19 mouse cellular contexts compared by ENCODE assay signal in genomic region chr7:16003032-16003431, GRCm38 (mm10). TPM values are rescaled to one million over a fixed set of nuclear protein-coding genes. Genes with fewer than 3 reads are reported as not detected.
DNase-seq lines count a peak whose midpoint lies in the region; ATAC-seq and TF ChIP-seq lines count a peak whose summit lies in the region.
"Had no signal": no experiment of that assay in that cellular context is flagged by ENCODE, and none has a peak within 500 bp of the region (broad histone marks: within the 10 kb centered on the region; RNA-seq: fewer than 3 reads in every experiment).

No protein-coding gene starts in this region.

- peaks cover 6% of the 10 kb centered on the region for H3K36me3 ChIP-seq in heart, postnatal 0 days (replicated peaks; ENCODE audit: control insufficient read depth, insufficient read depth, low read length)
- 0 out of 2 replicates have a peak, but pooled peaks cover 5% of the 10 kb centered on the region for H3K36me3 ChIP-seq in heart, embryonic 11.5 days (ENCODE audit: control insufficient read depth, insufficient read depth, low read length)
- H3K36me3 ChIP-seq in liver, embryonic 13.5 days = peaks cover 6% of the 10 kb centered on the region; the same call in 1 of the 2 replicates

- H3K9ac ChIP-seq in heart, postnatal 0 days (replicated peaks; ENCODE audit: low read depth, low read length) = no peak overlapping the region
- no peak overlapping the region for H3K9ac ChIP-seq in heart, embryonic 11.5 days (ENCODE audit: low read depth, low read length)
- H3K9ac ChIP-seq in liver, embryonic 13.5 days = no peak overlapping the region
- H3K9ac ChIP-seq: embryonic facial prominence, embryonic 13.5 days; forebrain, embryonic 13.5 days; heart, embryonic 12.5 days; hindbrain, embryonic 13.5 days; limb, embryonic 13.5 days; midbrain, embryonic 13.5 days had no signal

- WGBS in heart, postnatal 0 days = 59% methylated on average over 4 of the region's 4 CpGs
- 70% methylated on average over 4 of the region's 4 CpGs for WGBS in heart, embryonic 11.5 days (ENCODE audit: insufficient replicate concordance)
- WGBS in liver, embryonic 13.5 days (ENCODE audit: insufficient replicate concordance) = 29% methylated on average over 4 of the region's 4 CpGs

- no peak overlapping the region for H3K4me3 ChIP-seq in heart, postnatal 0 days (ENCODE audit: low read depth, low read length)
- H3K4me3 ChIP-seq in heart, embryonic 11.5 days (ENCODE audit: low read depth, low read length) = no peak overlapping the region
- H3K4me3 ChIP-seq in bone marrow macrophage, adult 2 months (ENCODE audit: insufficient read depth, low read length) = no peak overlapping the region
- no peak overlapping the region for H3K4me3 ChIP-seq in liver, embryonic 13.5 days (replicated peaks)
- H3K4me3 ChIP-seq: embryonic facial prominence, embryonic 13.5 days; forebrain, embryonic 13.5 days; heart, embryonic 12.5 days; hindbrain, embryonic 13.5 days; limb, embryonic 13.5 days; midbrain, embryonic 13.5 days had no signal

- no peak for TF ChIP-seq CTCF in heart, postnatal 0 days (IDR thresholded peaks at IDR 0.05; ENCODE audit: low read depth)
- no peak for TF ChIP-seq CTCF in bone marrow macrophage, adult 2 months (IDR thresholded peaks at IDR 0.05; ENCODE audit: low read depth, low read length)

- H3K4me2 ChIP-seq in heart, postnatal 0 days (ENCODE audit: low read depth, low read length) = no peak overlapping the region
- no peak overlapping the region for H3K4me2 ChIP-seq in heart, embryonic 11.5 days
- no peak overlapping the region for H3K4me2 ChIP-seq in liver, embryonic 13.5 days
- H3K4me2 ChIP-seq: embryonic facial prominence, embryonic 13.5 days; forebrain, embryonic 13.5 days; heart, embryonic 12.5 days; hindbrain, embryonic 13.5 days; limb, embryonic 13.5 days; midbrain, embryonic 13.5 days had no signal

- H3K27ac ChIP-seq in heart, postnatal 0 days (ENCODE audit: low read depth) = peak overlapping the region; percentile 87
- no peak overlapping the region for H3K27ac ChIP-seq in heart, embryonic 11.5 days (ENCODE audit: low read depth, low read length)
- H3K27ac ChIP-seq in bone marrow macrophage, adult 2 months (ENCODE audit: insufficient read depth, low read depth, low read length) = peak overlapping the region; percentile 89
- peak overlapping the region; percentile 56 for H3K27ac ChIP-seq in liver, embryonic 13.5 days
- H3K27ac ChIP-seq: hindbrain, embryonic 13.5 days; limb, embryonic 13.5 days; midbrain, embryonic 13.5 days had no signal

- DNase-seq in heart, postnatal 0 days (ENCODE audit: low spot score) = no peak
- peak; percentile 56 for DNase-seq in 416B (ENCODE audit: low read depth)
- peak; percentile 24 for DNase-seq in liver, embryonic 13.5 days
- DNase-seq in right cerebral cortex, postnatal 14 days = no peak
- no peak for DNase-seq in natural killer cell, adult 2 months (ENCODE audit: low spot score in 2 of 2)
- DNase-seq: cerebellum, postnatal 25 days; kidney, adult 8-10 months; lung, postnatal 14 days; spleen, adult 18-20 months had no signal

- ATAC-seq in heart, postnatal 0 days (ENCODE audit: insufficient read depth, low read depth) = no peak
- ATAC-seq in heart, embryonic 11.5 days (replicated peaks; ENCODE audit: insufficient number of reproducible peaks, low FRiP score, low TSS enrichment) = no peak
- peak; percentile 32; the same call in 1 of the 2 replicates for ATAC-seq in liver, embryonic 13.5 days (ENCODE audit: low read depth)
- ATAC-seq: forebrain, embryonic 13.5 days; midbrain, embryonic 13.5 days had no signal

- H3K9me3 ChIP-seq in heart, postnatal 0 days (replicated peaks; ENCODE audit: control insufficient read depth, low read length) = no peaks in the 10 kb centered on the region
- no peaks in the 10 kb centered on the region for H3K9me3 ChIP-seq in heart, embryonic 11.5 days (replicated peaks; ENCODE audit: control insufficient read depth, low read length)
- H3K9me3 ChIP-seq in liver, embryonic 13.5 days (replicated peaks) = no peaks in the 10 kb centered on the region
- H3K9me3 ChIP-seq: embryonic facial prominence, embryonic 13.5 days; forebrain, embryonic 13.5 days; heart, embryonic 12.5 days; hindbrain, embryonic 13.5 days; limb, embryonic 13.5 days; midbrain, embryonic 13.5 days had no signal

- H3K4me1 ChIP-seq in heart, postnatal 0 days (ENCODE audit: control insufficient read depth, insufficient read depth) = peaks cover 30% of the 10 kb centered on the region
- H3K4me1 ChIP-seq in heart, embryonic 11.5 days (ENCODE audit: control insufficient read depth, insufficient read depth, low read length) = no peaks in the 10 kb centered on the region; the same call in 1 of the 2 replicates
- peaks cover 54% of the 10 kb centered on the region for H3K4me1 ChIP-seq in bone marrow macrophage, adult 2 months (ENCODE audit: control insufficient read depth, insufficient read depth, low read length)
- peaks cover 58% of the 10 kb centered on the region for H3K4me1 ChIP-seq in liver, embryonic 13.5 days (replicated peaks)

- no peaks in the 10 kb centered on the region for H3K27me3 ChIP-seq in heart, postnatal 0 days (ENCODE audit: control insufficient read depth, insufficient read depth, low read length)
- no peaks in the 10 kb centered on the region for H3K27me3 ChIP-seq in heart, embryonic 11.5 days (ENCODE audit: control insufficient read depth, insufficient read depth, low read length)
- H3K27me3 ChIP-seq in liver, embryonic 13.5 days = no peaks in the 10 kb centered on the region
- H3K27me3 ChIP-seq: embryonic facial prominence, embryonic 13.5 days; forebrain, embryonic 13.5 days; heart, embryonic 12.5 days; hindbrain, embryonic 13.5 days; limb, embryonic 13.5 days; midbrain, embryonic 13.5 days had no signal

- no peak for TF ChIP-seq POLR2A in bone marrow macrophage, adult 2 months (IDR thresholded peaks at IDR 0.05; ENCODE audit: borderline replicate concordance, low read depth, low read length)

- no peak for TF ChIP-seq EP300 in heart, postnatal 0 days (IDR thresholded peaks at IDR 0.05; ENCODE audit: low read depth)

RNA-seq across cellular contexts. Expression of gene Ehd2, which starts 35.7 kb away (rescaled TPM):
- 66.7 and 80.0 TPM in 2 replicates for total RNA-seq in heart, postnatal 0 days (2014; rRNA removed; ENCODE audit: low replicate concordance)
- 47.5 and 48.7 TPM in 2 replicates for polyA plus RNA-seq in heart, postnatal 0 days (2015; fragmentation: Nextera tagmentation; extraction: Ambion mirVana)
- 16.3 and 23.4 TPM in 2 replicates for polyA plus RNA-seq in heart, embryonic 11.5 days (2014; fragmentation: Nextera tagmentation; extraction: Ambion mirVana)
- 0.52 and 1.2 TPM in 2 replicates for polyA plus RNA-seq in bone marrow macrophage, adult 2 months (2012; ENCODE audit: insufficient read depth, insufficient read length, missing spikeins)
- polyA plus RNA-seq in liver, embryonic 13.5 days (2015; fragmentation: Nextera tagmentation; extraction: Ambion mirVana) = 3.9 and 4.6 TPM in 2 replicates

RNA-seq across cellular contexts. Expression of gene Bicra, which starts 44.7 kb away (rescaled TPM):
- total RNA-seq in heart, postnatal 0 days (2014; rRNA removed; ENCODE audit: low replicate concordance) = 2.6 and 7.2 TPM in 2 replicates
- 2.0 and 2.4 TPM in 2 replicates for polyA plus RNA-seq in heart, postnatal 0 days (2015; fragmentation: Nextera tagmentation; extraction: Ambion mirVana)
- 4.9 and 5.7 TPM in 2 replicates for polyA plus RNA-seq in heart, embryonic 11.5 days (2014; fragmentation: Nextera tagmentation; extraction: Ambion mirVana)
- polyA plus RNA-seq in bone marrow macrophage, adult 2 months (2012; ENCODE audit: insufficient read depth, insufficient read length, missing spikeins) = 22.1 and 35.5 TPM in 2 replicates
- polyA plus RNA-seq in liver, embryonic 13.5 days (2015; fragmentation: Nextera tagmentation; extraction: Ambion mirVana) = 1.4 TPM in 2 replicates

RNA-seq across cellular contexts. Expression of gene Nop53, which starts 57.2 kb away (rescaled TPM):
- total RNA-seq in heart, postnatal 0 days (2014; rRNA removed; ENCODE audit: low replicate concordance) = 81.6 and 102 TPM in 2 replicates
- polyA plus RNA-seq in heart, postnatal 0 days (2015; fragmentation: Nextera tagmentation; extraction: Ambion mirVana) = 120 and 128 TPM in 2 replicates
- polyA plus RNA-seq in heart, embryonic 11.5 days (2014; fragmentation: Nextera tagmentation; extraction: Ambion mirVana) = 130 and 137 TPM in 2 replicates
- 184 and 188 TPM in 2 replicates for polyA plus RNA-seq in bone marrow macrophage, adult 2 months (2012; ENCODE audit: insufficient read depth, insufficient read length, missing spikeins)
- 122 and 132 TPM in 2 replicates for polyA plus RNA-seq in liver, embryonic 13.5 days (2015; fragmentation: Nextera tagmentation; extraction: Ambion mirVana)

RNA-seq across cellular contexts. Expression of gene Zfp541, which starts 58.6 kb away (rescaled TPM):
- 0.54 TPM in 1 of 2 replicates, not detected in the other for total RNA-seq in heart, postnatal 0 days (2014; rRNA removed; ENCODE audit: low replicate concordance)
- not detected in 2 replicates for polyA plus RNA-seq in heart, postnatal 0 days (2015; fragmentation: Nextera tagmentation; extraction: Ambion mirVana)
- polyA plus RNA-seq in heart, embryonic 11.5 days (2014; fragmentation: Nextera tagmentation; extraction: Ambion mirVana) = not detected in 2 replicates
- 0.20 and 0.48 TPM in 2 replicates for polyA plus RNA-seq in bone marrow macrophage, adult 2 months (2012; ENCODE audit: insufficient read depth, insufficient read length, missing spikeins)
- 0.02 TPM in 1 of 2 replicates, not detected in the other for polyA plus RNA-seq in liver, embryonic 13.5 days (2015; fragmentation: Nextera tagmentation; extraction: Ambion mirVana)
- total RNA-seq: adrenal gland, adult 18-20 months had no signal
- polyA plus RNA-seq: forebrain, embryonic 13.5 days; large intestine, adult 2 months; midbrain, embryonic 13.5 days had no signal

Comparison
In these comparisons a context has a peak if more than half of its experiments do, and no peak if none do; other contexts are left out.
1. DNase-seq: peak in 416B (single experiment) and liver, embryonic 13.5 days (single experiment); none in heart, postnatal 0 days (single experiment), right cerebral cortex, postnatal 14 days (single experiment) and natural killer cell, adult 2 months (0 of 2).